12 mouse cellular contexts compared by ENCODE assay signal in the genomic region with DNA sequence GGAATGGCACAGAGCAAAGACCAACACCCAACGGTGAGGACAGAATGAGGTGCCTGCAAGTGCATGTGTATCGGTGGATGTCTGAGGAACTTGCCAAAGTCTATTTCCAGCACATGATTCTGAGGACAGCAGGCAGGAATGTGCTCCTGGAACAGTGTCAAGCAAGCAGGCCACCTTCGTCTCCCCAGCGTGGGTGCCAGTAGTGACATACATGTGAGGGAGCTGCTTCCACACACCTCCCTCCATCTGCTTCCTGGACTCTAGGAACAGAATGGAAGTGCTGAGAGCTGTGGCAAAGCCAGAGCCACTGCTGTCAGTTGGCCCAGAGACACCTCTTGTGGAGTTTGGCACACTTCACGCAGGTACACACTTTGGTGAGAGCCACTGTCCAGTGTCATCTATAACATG.
A peak's percentile ranks its signal among the peaks of the same experiment; 100 is the strongest.
DNase-seq lines count a peak whose midpoint lies in the region; ATAC-seq and TF ChIP-seq lines count a peak whose summit lies in the region.
"Had no signal": no experiment of that assay in that cellular context is flagged by ENCODE, and none has a peak within 500 bp of the region (broad histone marks: within the 10 kb centered on the region; RNA-seq: fewer than 3 reads in every experiment).

No protein-coding gene starts in this region.

- peaks cover 12% of the 10 kb centered on the region for H3K4me1 ChIP-seq in heart, postnatal 0 days (ENCODE audit: control insufficient read depth, insufficient read depth)
- H3K4me1 ChIP-seq in forebrain, embryonic 11.5 days (replicated peaks; ENCODE audit: control insufficient read depth, insufficient read depth, low read length), result no peaks in the 10 kb centered on the region
- no peaks in the 10 kb centered on the region for H3K4me1 ChIP-seq in forebrain, embryonic 12.5 days
- H3K4me1 ChIP-seq: midbrain, embryonic 15.5 days had no signal

- H3K9me3 ChIP-seq in heart, postnatal 0 days (replicated peaks; ENCODE audit: control insufficient read depth, low read length), result no peaks in the 10 kb centered on the region; the same call in 1 of the 2 replicates
- H3K9me3 ChIP-seq in forebrain, embryonic 11.5 days (ENCODE audit: control insufficient read depth, low read length), result no peaks in the 10 kb centered on the region
- no peaks in the 10 kb centered on the region for H3K9me3 ChIP-seq in forebrain, embryonic 12.5 days
- H3K9me3 ChIP-seq: midbrain, embryonic 15.5 days had no signal

- no peak for TF ChIP-seq CTCF in heart, postnatal 0 days (IDR thresholded peaks at IDR 0.05; ENCODE audit: low read depth)

- WGBS in heart, postnatal 0 days, result 31% methylated on average over 5 of the region's 5 CpGs
- WGBS in forebrain, embryonic 11.5 days, result 90% methylated on average over 5 of the region's 5 CpGs
- WGBS in forebrain, embryonic 12.5 days, result 93% methylated on average over 5 of the region's 5 CpGs

- DNase-seq in right cerebral cortex, adult 18-20 months, result peak; percentile 74
- no peak for DNase-seq in right cerebral cortex, postnatal 4 days
- DNase-seq in cerebellum, postnatal 25 days, result peak; percentile 92
- peak; percentile 94 for DNase-seq in heart, postnatal 0 days (ENCODE audit: low spot score)
- peak; percentile 47 for DNase-seq in right cerebral cortex, postnatal 25 days
- no peak for DNase-seq in forebrain, embryonic 11.5 days (ENCODE audit: low spot score)
- no peak for DNase-seq in lung, postnatal 14 days
- DNase-seq: forebrain, postnatal 0 days; kidney, postnatal 14 days had no signal

- H3K27ac ChIP-seq in heart, postnatal 0 days (ENCODE audit: low read depth), result peak overlapping the region; percentile 92
- no peak overlapping the region for H3K27ac ChIP-seq in forebrain, embryonic 11.5 days (ENCODE audit: low read depth, low read length)
- H3K27ac ChIP-seq in forebrain, embryonic 12.5 days, result no peak overlapping the region
- H3K27ac ChIP-seq: midbrain, embryonic 15.5 days had no signal

- no peaks in the 10 kb centered on the region for H3K36me3 ChIP-seq in heart, postnatal 0 days (replicated peaks; ENCODE audit: control insufficient read depth, insufficient read depth, low read length)
- no peaks in the 10 kb centered on the region for H3K36me3 ChIP-seq in forebrain, embryonic 11.5 days (ENCODE audit: control insufficient read depth, insufficient read depth, low read length)
- no peaks in the 10 kb centered on the region for H3K36me3 ChIP-seq in forebrain, embryonic 12.5 days (replicated peaks)
- H3K36me3 ChIP-seq: midbrain, embryonic 15.5 days had no signal

- H3K27me3 ChIP-seq in heart, postnatal 0 days (ENCODE audit: control insufficient read depth, insufficient read depth, low read length), result no peaks in the 10 kb centered on the region
- no peaks in the 10 kb centered on the region for H3K27me3 ChIP-seq in forebrain, embryonic 11.5 days (ENCODE audit: control insufficient read depth, insufficient read depth, low read length)
- no peaks in the 10 kb centered on the region for H3K27me3 ChIP-seq in forebrain, embryonic 12.5 days
- H3K27me3 ChIP-seq: midbrain, embryonic 15.5 days had no signal

- H3K4me2 ChIP-seq in heart, postnatal 0 days (ENCODE audit: low read depth, low read length), result no peak overlapping the region
- no peak overlapping the region for H3K4me2 ChIP-seq in forebrain, embryonic 11.5 days (ENCODE audit: low read depth, low read length, severe bottlenecking)
- no peak overlapping the region for H3K4me2 ChIP-seq in forebrain, embryonic 12.5 days
- H3K4me2 ChIP-seq: midbrain, embryonic 15.5 days had no signal

- H3K4me3 ChIP-seq in heart, postnatal 0 days (ENCODE audit: low read depth, low read length), result no peak overlapping the region
- no peak overlapping the region for H3K4me3 ChIP-seq in forebrain, embryonic 11.5 days (ENCODE audit: low read depth, low read length)
- H3K4me3 ChIP-seq in forebrain, embryonic 12.5 days (replicated peaks), result no peak overlapping the region
- H3K4me3 ChIP-seq: midbrain, embryonic 15.5 days had no signal

- no peak overlapping the region for H3K9ac ChIP-seq in heart, postnatal 0 days (replicated peaks; ENCODE audit: low read depth, low read length)
- no peak overlapping the region for H3K9ac ChIP-seq in forebrain, embryonic 11.5 days (ENCODE audit: low read length)
- no peak overlapping the region for H3K9ac ChIP-seq in forebrain, embryonic 12.5 days
- H3K9ac ChIP-seq: forebrain, postnatal 0 days; midbrain, embryonic 15.5 days had no signal

- peak; percentile 97 for ATAC-seq in heart, postnatal 0 days (ENCODE audit: insufficient read depth, low read depth)
- ATAC-seq in forebrain, embryonic 11.5 days (replicated peaks; ENCODE audit: low FRiP score), result no peak
- ATAC-seq in forebrain, embryonic 12.5 days (ENCODE audit: low FRiP score), result no peak
- ATAC-seq: forebrain, postnatal 0 days; lung, postnatal 0 days; midbrain, embryonic 15.5 days had no signal

- peak; percentile 96 for TF ChIP-seq EP300 in heart, postnatal 0 days (IDR thresholded peaks at IDR 0.05; ENCODE audit: low read depth)

Comparison
In these comparisons a context has a peak if more than half of its experiments do, and no peak if none do; other contexts are left out.
1. DNase-seq: peak in right cerebral cortex, adult 18-20 months (single experiment), cerebellum, postnatal 25 days (2 of 2), heart, postnatal 0 days (single experiment) and right cerebral cortex, postnatal 25 days (single experiment); none in right cerebral cortex, postnatal 4 days (single experiment), forebrain, embryonic 11.5 days (single experiment) and lung, postnatal 14 days (single experiment).